Mouse (Mus musculus) mouse embryonic stem cell (cell line): ENCODE results near the gene Unc13b.

ENCODE experiments used
- in situ Hi-C, 2 experiments: fragments of 300-500 bp; cut with MboI; formaldehyde crosslinking; loops; 1 replicate in 1 of 2; 3 replicates in 1 of 2; pipeline ENCODE4 v1.14.3; 2019 to 2020; ENCODE audit warnings: low sequenced_read_pairs in 2 of 2, low pct_unique_long_range_greater_than_20kb in 1 of 2, mixed read lengths in 1 of 2; ENCODE audit not compliant: unreplicated experiment in 1 of 2

Gene Unc13b

DNA sequence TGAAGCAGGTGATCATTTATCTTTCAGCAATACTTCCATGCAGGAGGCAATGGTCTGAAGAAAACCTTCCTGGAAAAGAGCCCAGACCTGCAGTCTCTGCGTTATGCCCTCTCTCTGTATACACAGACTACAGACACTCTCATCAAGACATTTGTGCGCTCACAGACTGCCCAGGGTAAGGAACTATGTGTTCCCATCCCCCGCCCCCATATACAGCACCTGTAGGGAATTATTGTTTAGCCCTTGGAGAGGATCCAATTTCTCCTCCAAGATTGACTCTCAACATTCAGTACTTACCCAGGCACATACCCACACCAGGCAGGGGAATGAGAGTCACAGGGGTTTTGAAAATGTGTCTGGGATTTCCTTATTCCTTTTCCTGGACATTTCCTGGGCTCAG, 200.7 kb downstream of the Unc13b start:
- in situ Hi-C loops, result no loop called here

DNA sequence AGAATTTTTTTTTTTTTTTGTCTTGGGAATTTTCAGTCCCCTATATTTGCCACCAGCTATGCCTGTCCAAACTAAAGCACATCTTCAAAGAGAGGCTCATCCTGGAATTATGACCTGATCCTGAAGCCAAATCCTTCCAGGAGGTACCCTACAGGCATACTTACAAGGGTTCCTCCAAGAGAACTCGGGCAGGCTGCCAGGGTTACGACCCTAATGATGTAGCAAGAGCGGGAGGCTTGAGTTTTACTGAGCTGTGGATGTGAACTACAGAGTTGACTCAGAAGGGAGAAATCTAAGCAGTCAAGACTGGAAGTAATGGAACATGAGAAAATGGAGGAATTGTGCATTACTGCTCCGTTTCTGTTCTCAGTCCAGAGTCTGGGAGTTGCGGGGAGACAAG, 201.3 kb downstream of the Unc13b start:
- in situ Hi-C loops, result no loop called here

DNA sequence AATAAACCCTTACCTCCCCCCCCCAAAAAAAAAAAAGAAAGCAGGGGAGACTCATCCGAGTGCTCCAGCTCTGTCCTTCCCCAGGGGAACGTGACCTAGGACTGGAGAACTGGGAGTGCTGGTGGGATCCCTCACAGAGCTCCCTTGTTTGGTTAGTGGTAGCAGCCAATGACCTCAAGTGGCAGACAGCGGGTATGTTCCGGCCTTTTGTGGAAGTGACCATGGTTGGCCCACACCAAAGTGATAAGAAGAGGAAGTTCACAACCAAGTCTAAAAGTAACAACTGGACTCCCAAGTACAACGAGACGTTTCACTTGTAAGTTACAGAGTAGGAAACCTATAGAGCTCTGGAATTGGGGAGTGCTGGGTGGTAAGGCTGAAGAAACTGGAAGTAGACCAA, 204.1 kb downstream of the Unc13b start:
- in situ Hi-C loops, result no loop called here

DNA sequence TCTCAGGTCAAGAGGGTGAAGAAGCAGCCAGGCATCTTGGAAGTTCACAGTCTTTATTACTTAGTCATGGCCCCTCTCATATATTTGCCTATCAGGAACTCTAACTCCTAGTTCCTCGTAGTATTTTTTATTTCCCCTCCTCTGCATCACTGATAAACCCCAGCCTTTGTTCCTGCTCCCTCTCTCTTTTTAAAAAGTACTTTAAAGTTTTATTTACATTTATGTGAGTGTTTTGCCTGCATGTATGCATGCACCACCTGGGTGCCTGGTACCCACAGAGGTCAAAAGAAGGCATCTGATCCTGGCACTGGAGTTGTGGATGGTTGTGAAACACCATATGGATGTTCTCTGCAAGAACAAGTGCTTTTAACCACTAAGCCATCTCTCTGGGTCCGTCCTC, 207.4 kb downstream of the Unc13b start:
- in situ Hi-C loops, result no loop called here

DNA sequence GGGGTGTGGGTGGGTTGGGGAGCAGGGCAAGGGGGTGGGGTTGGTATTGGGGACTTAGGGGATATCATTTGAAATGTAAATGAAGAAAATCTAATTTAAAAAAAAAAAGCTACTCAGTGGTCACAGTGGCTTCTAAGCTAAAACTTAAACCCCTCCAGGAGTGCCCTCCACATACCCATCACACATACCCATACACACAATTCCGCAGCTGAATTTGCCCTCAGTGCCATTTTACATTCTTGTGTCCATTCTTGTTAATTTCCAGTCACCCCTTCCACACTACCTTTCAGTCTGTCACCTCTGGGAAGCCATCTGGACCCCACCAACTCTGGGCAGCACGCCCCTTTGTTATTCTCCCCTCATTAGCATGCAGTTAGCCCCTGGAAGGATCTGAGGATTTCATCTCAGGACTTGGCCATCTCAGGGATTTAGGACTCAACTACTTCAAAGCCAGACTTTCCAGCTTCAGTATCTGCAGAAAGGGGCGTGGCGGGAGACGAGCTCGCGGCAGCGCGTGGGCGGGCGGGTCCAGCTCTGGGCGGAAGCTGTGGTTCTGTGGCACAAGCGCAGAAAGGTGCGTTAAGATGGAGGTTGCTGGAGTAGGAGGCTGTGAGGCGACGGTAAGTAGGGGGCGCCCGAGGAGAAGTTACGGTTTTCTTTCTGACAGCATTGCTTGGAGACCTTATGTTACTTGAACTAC, 208.0 kb downstream of the Unc13b start, which contains the start of gene Atp8b5:
Atp8b5 (plus strand) TSS at position 537 of the 700 bp plus-strand sequence.
- in situ Hi-C loops, result no loop called here

DNA sequence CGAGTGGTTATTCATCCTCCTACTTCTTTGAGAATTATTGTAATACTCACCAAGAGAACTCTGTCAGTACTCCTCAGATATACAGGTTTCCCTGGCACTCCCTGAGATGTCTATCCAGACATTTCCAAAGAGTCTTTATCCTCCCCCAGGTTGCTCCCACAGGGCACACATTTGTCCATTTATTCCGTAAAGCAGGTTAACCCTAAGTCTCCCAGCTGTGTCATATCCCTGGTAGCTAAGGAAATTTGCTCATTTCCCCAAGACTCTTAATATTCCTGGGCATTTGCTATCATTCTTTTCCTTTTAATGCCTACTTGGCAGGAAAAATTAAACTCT, 208.5 kb downstream of the Unc13b start:
- in situ Hi-C loops, result no loop called here

DNA sequence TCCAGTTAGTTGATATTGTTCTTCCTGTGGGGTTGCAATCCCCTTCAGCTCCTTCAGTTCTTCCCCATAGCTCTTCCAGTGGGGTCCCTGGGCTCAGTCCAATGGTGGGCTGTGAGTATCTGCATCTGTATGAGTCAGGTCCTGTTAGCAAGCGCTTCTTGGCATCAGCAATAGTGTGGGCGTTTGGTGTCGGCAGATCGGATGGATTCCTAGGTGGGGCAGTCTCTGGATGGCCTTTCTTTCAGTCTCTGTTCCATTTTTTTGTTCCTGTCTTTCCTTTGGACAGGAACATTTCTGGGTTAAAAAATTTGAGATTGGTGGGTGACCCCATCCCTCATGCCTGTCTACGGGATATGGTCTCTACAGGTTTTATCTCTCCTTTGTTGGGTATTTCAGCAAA, 226.7 kb downstream of the Unc13b start:
- in situ Hi-C loops, result no loop called here

DNA sequence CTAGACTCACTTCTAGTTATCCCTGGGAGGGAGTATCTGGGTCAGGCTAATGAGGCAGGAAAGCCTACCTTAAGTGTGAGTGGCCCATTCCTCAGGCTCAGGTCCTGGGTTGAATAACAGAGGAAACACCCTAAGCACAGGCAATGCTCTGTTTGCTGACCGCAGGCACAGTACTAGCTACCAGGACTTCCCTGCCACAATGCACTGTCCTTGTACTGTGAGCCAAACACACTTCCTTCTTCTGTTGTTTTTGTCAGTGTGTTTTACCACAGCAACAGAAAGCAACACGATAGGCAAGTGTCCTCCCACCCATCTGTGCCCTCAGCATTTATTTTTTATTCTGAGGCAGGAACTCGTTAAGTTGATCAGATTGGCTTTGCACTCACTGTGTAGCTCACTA, 228.6 kb downstream of the Unc13b start:
- in situ Hi-C loops, result no loop called here

DNA sequence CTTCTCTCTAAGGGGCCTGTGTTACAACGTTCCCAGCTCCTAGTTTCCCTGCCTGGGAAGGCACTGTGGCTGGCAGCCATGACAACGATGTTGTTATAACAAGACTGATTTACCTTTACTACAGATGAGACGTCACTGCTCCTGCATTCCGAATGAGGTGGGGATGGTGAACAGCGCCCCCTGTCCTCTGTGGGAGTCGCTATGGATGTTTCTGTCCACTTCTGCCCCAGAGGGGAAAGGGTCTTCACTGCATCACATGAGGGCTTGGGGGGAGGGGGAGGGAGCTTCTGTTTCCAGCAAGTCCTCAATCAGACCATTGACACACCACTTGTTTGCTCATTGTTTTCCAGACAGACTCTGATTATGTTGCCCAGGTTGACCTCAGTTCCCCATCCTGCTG, 235.2 kb downstream of the Unc13b start:
- in situ Hi-C loops, result no loop called here

DNA sequence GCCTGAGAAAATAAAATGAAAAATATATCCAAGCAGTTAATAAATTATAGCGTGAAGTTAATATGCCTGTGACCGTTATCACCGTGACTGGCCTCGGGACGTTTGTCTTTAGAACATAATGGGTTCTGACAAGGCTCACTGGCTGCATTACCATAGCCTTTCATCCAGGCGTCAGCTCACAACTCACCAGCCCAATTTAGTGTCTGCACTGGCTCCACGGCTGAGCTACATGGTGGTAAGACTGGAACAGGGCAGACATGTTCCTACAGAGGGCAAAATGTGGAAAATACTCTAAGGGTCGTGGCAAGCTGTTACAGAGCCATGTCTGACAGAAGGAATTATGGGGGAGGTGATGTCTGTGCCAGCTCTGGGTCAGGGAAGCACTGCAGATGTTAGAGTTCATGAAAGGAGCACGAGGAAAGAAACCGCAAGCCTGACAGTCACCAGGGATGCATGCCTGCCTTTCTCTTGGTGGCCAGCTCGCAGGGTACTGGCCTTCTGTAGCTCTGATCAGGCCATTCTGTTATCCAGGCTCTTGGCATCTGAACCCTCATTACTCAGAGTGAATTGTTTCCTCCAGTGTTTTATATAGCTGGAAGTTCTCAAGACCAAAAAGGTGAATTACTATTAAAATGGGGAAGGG, 251.1 kb downstream of the Unc13b start:
- in situ Hi-C loops, result no loop called here
